Mouse (Mus musculus) monocyte, adult 5-6 weeks (primary cell): Measurements from ENCODE around the gene Mrpl36. TPM values are rescaled to one million over a fixed set of nuclear protein-coding genes. Genes with fewer than 3 reads are reported as not detected.

Source experiments
- ATAC-seq: fragments of 153-309, 156-312 bp; replicated peaks from 2 replicates; pipeline ENCODE4 v1.8.0; 2017; ENCODE audit warnings: mild to moderate bottlenecking; ENCODE audit not compliant: low TSS enrichment, insufficient number of reproducible peaks, severe bottlenecking, poor library complexity, low FRiP score
- total RNA-seq: library from RNA; stranded (forward); fragments of 200-1000, 200-491, 200-594 nt; gene quantifications from 3 replicates; pipeline ENCODE4 v1.2.3, GENCODE M21; 2017

Mrpl36 gene
- total RNA-seq, result 13.4 to 21.6 TPM (median 21.1 TPM) in 3 replicates

DNA sequence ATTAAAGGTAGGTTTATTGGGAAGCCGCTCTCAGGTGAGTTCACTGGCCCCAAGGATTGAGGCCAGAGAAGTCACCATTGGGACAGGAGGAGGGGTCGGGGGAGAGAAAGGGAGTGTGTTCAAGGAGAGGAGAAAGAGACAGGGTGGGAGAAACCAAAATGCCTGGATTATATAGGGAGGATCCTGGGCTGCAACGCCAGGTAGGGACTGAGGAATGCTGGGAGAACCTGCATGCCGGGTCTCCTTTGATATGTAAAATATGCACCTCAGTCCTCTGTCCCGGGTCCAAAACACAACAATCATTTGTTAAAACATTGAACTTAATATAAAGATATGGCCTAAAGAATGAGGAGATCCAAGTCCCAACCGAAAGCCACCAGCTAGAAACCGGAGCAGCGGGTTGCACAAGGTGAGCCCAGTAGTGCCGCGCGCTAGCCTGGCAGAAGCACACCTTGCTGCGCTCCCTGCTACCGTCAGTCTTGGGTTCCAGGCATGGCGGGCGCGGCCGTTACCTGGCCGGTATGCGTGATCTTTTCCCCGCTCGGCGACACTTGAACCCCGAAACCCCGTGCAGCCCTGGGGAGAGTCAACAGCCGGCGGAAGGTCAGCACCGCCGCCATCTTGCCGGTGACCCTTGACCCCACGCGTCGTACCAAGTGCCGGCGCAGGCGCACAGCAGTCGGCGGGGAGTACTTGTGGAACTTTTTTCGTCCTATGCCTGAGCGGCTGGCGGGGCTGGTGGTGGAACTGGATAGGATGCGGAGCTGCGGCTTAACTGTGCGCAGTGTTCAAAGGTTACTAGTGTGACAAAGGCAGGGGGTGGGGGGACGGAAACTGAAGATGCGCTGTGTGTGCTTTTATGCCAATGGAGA lies at the start of gene Mrpl36, which contains the start of gene Ndufs6:
Mrpl36 (plus strand) TSS at position 687 of the 872 bp plus-strand sequence.
Ndufs6 (minus strand) TSS at position 716 of the 872 bp plus-strand sequence.
- peak; percentile 84 for ATAC-seq

DNA sequence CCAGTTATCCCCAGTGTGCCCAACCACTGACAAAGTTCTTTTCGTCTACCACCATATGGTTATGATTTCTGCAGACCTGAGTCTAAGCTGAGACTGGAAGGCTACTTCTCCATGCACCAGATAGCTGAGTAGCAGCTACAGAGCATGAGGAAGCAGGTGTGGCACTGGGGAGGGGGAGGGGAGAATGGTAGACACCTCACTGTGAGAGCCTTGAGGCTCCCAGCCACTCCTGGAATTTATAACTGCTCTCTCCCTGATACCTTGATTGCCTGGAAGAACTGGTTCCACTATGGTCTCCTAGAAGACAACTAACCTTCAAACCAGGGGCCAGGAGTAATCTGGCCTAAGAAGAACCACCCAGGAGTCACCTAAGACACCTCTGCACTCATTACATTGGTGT lies 49.1 kb upstream of the Mrpl36 start:
- ATAC-seq, result no peak

DNA sequence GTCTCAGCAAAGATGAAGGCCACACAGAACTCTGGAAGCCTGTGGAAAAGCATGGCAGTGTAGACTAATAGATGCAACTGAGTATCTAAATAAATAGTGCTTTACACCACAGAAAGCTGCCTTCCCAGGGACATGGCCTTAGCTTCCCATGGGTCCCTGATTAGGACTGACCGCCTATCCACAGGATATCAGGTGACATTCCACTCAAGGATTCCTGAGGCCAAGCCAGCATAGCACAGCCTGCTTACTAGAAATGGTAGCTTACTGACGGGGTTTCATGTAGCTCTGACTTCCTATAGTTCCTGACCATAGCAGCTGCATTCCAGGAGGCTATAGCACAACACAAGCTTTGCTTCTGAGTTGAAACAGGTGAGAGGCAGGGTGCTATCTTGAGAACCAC lies 45.9 kb upstream of the Mrpl36 start:
- no peak for ATAC-seq

GRCm38 (mm10) chr13:73283534-73283933 lies 44.8 kb upstream of the Mrpl36 start:
- no peak for ATAC-seq

DNA sequence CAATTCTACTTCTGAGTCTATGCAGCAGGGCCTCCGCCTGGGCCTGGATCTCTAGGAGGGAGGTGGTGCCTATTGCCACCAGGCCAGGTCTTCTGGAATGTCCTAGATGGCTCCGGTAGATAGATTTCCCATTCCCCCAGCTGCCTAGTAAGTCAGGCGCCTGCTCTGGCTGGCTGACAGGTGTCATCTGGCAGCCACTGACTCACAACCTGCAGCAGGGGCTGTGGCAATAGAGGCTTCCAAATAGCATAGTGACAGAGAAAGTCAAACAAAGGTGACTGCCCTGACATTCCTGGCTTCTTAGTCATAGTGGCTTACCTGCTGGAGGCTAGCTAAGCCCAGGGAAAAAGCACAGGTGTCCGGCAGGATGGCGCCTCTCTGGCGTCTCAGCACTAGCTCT lies 38.1 kb upstream of the Mrpl36 start:
- ATAC-seq, result no peak

- ATAC-seq, result no peak
These were observed 37.2 kb upstream of the Mrpl36 start for GRCm38 (mm10) chr13:73291102-73291501.

- no peak for ATAC-seq
These were observed 29.6 kb upstream of the Mrpl36 start for GRCm38 (mm10) chr13:73298717-73299116.

DNA sequence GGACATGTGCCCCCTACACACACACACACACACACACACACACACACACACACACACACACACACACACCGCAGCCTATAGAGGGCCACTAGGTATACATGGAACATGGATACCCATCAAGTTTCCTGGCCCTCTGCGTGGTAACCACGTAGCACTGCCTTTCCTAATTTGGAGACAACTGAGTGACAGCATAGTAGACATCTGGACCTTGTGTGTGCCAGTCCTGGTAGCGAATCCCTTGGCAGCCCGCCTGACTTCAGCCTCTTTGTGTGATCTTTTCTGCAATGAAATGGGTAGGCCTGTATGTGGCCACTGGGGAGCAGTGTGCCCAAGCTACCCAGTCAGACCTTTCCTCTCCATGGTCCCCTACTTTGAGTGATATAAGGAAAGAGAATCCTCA lies 29.0 kb upstream of the Mrpl36 start:
- ATAC-seq, result no peak

DNA sequence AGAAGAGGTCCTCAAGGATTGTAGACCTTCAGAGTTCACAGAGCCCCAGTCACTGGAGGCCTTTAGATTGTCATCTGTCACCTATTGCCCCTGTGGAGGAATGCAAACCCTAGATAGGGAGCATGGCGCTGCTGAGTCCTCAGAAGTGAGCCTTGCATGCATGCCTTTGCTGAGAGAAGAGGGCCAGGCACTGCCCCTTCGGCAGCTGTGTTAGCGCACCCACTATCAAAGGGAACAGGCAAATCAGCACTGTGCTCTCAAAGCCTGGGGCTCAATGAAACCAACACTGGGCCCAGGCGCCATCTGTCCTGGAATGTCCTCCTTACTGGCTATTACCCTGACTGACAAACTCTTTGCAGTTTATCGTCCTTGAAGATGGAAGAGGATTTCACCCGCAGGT lies 23.6 kb upstream of the Mrpl36 start:
- ATAC-seq, result no peak

- no peak for ATAC-seq
These were observed 22.8 kb upstream of the Mrpl36 start for GRCm38 (mm10) chr13:73305398-73306084.

DNA sequence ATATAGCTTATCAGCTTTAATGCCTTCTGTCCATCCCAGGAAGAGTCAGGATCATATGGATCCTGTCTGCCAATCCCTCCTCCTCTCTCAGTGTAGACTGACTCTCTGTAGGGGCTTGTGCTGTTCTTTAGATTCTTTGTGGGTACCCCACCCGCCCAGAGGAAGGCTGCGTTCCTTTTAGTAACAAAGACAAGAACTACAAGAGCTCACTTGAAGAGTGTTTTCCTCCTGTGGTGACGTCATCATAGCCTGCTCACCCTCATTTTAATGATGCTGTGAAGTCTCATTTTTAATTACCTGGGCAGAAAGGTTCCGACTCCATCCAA lies 22.3 kb upstream of the Mrpl36 start:
- no peak for ATAC-seq

DNA sequence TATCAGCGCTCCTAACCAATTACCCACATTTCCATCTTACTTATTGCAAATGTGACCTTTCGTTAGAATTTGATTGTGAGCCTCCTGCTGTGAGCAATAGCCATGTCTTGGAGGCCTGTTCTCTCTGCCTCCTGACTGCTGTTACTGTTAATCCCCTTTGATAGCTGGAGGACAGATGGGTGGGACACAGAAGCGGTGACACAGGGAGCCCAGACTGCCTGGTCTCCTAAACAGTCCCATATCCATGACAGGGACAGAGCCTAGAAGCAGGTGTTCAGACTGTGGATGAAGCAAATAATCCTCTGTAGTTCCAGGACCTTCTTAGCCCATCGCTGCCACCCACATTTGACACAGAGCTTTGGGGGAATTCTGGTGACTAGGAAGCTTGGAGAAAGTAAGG lies 21.9 kb upstream of the Mrpl36 start:
- no peak for ATAC-seq

DNA sequence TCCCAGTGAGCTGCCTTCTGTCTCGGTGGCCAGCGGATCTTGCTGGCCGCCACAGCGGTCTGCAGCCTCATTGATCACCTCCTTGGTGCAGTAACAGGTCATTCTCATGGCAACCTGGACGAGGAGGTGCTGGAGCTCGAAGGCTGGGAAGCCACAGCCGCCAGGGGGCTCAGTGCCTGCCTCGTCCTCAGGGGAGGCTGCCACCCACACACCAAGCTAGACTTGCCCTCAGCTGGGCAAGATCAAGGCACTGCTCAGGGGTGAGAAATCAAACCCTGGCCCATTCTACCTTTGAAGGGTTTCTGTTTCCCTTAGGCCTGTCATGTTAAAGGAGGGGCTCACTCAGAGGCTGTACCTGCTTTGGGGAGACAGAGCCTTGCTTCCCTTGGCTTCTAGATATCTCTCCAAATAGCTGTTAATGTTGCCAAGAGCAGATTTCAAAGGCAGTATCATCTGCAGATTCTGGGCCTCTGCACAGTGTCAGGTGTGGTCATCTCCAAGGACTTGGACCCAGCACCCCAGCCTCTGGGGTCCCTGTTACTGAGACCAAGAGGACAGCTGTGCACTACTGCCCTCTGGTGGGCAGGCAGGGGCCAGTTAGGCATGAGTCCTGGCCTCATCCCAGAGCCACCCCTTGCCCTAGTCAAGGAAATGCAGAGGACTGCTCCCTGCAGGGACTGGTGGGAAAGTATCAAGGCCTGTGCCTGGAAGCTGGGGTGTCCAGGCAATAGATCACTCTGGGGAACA lies 18.0 kb upstream of the Mrpl36 start:
- 0 out of 2 replicates have a peak, but pooled peaks have one; percentile 10 for ATAC-seq

DNA sequence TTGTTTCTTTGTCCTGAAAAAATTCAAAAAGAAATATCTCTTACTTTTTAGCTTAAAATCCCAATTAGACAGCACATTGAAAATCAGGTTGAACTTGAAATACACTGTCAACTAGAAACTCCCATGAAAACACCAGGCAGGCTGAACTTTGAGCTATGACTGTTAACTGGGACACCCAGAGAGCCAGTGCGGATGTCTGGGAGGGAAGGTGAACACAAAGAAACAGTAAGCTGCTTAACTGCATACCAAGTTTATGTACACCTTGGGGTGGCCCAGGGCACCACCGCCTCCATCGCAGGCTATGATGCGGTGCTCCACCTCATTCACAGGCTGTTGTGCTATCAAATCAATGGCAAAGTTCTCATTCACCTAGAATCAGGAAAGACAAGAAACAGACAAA lies 8.3 kb upstream of the Mrpl36 start:
- ATAC-seq, result no peak

- no peak for ATAC-seq
These were observed 5.7 kb upstream of the Mrpl36 start for GRCm38 (mm10) chr13:73322626-73323025.

DNA sequence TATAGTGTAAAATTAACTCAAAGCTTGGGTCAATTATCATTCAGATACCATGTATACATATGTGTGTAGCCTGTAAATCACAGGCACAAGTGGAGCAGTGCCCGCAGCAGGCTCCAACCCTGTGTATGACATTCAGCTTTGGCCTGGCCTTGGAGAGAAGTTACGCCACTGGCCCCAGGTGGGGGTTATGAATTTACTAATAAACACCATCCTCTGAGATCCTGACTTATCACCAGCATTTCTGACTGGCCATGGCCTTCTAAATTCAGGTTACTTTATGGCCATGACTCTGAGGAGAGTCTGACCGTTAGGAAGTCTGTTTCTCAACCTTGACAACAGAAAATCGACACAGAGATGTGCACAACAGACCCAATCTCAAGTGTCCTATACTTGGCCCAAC lies 4.9 kb upstream of the Mrpl36 start:
- ATAC-seq, result no peak

DNA sequence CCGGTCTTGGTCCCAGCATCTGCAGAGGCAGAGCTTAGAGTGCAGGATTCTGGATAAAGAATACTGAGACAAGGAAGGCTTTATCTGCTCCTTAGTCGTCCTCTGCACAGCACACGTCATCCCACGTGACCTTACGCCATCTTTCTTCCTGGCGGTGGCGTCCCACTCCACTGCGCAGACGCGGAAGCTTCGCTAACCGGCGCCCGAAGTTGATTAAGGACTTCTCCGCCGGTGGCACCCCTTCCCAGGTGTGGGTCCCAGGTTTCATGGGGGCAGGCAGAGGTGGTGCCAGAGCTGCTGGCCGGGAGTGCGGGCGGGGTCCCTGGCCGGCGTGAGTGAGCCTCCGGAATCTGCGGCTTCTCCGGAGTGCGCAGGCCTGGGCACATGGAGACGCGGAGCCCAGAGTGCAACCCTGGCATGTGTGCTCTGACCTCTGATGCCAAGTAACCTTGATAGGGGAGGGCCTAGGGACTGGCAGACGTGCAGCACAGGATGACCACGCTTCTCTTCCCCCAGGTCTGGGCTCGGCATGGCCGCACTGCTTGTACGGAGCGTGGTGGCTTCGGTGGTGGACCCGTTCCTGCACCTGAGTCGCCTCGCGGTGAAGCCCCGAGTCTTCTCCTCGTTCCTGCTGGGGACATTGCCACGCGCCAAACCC lies 2.7 kb downstream of the Mrpl36 start:
- peak; percentile 77 for ATAC-seq

GRCm38 (mm10) chr13:73331736-73332135 lies 3.4 kb downstream of the Mrpl36 start:
- ATAC-seq, result no peak

DNA sequence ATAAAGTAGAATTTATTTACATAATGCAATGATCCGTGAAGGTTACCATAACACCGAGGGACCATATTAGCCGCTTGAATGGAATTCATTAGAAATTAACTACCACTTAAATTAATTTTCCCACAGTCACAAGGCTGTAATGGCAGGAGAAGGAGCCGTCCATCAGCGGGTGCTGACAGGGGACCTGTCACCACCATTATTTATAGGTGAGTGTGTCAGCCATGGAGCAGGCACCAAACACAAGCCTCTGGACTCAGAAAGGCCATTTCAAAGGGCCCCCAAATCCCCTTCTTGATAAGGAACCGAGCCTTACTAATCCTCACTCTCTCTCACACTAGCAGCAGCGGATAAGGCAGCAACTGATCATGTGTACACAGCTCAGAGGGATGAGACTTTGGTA lies 8.4 kb downstream of the Mrpl36 start:
- no peak for ATAC-seq
